Comparison of ENCODE assay signal across 21 mouse cellular contexts in the genomic region with DNA sequence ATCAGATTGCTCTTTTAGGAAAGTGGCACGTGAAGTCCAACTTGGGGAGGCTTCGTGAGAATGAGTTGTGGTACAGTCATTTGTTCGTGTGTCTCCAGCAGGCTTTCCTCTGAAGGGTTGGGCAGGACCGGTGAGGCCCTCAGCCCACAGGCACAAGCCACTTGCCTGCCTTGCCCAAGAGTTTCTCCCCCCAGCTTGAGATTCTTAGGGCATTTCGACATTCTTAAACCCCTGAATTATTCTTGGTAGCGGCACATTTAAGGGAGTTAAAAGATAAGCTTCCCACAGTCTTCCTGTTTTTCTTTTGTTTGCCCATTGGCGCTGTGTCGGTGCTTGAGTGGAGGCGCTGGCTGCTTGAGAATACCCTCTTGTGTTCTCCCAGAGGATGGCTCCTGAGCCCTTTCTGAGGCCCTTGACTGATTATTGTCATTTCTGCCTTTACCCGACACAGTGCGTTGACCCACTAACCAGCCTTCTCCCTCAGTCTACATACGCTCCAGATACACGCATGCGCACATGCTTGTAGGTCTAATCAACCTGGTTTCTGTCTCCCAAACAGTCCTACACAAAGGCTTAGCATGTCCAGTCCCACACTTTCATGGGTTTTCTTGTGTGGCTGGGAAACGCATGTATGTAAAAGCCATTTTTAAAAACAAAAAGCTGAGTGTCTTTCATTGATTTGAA. TPM values are rescaled to one million over a fixed set of nuclear protein-coding genes. Genes with fewer than 3 reads are reported as not detected.
DNase-seq lines count a peak whose midpoint lies in the region; ATAC-seq and TF ChIP-seq lines count a peak whose summit lies in the region.
"Had no signal": no experiment of that assay in that cellular context is flagged by ENCODE, and none has a peak within 500 bp of the region (broad histone marks: within the 10 kb centered on the region; RNA-seq: fewer than 3 reads in every experiment).

No protein-coding gene starts in this region.

- WGBS in lung, embryonic 15.5 days: 64% methylated on average over 15 of the region's 15 CpGs

- H3K4me3 ChIP-seq in MEL (ENCODE audit: control insufficient read depth in 1 of 2, insufficient read depth in 1 of 2, low read depth in 2 of 2, low read length in 2 of 2): peak overlapping the region; percentile 50 to 70
- H3K4me3 ChIP-seq in lung, embryonic 15.5 days: no peak overlapping the region
- H3K4me3 ChIP-seq in left cerebral cortex, adult 2 months: no peak overlapping the region
- H3K4me3 ChIP-seq: embryonic facial prominence, embryonic 12.5 days; erythroblast, embryonic 14.5 days; forebrain, embryonic 13.5 days; heart, embryonic 10.5 days; intestine, embryonic 15.5 days; limb, embryonic 12.5 days; liver, embryonic 12.5 days; neural tube, embryonic 15.5 days had no signal

- peak; percentile 79 for DNase-seq in MEL (ENCODE audit: low read depth, low spot score)
- DNase-seq in brain, embryonic 14.5 days (ENCODE audit: low read depth): peak; percentile 35
- peak; percentile 58 to 85 for DNase-seq in lung, postnatal 4 days
- no peak for DNase-seq in left cerebral cortex, adult 2 months (ENCODE audit: extremely low spot score in 1 of 2, low spot score in 2 of 2)
- no peak for DNase-seq in urinary bladder, postnatal 14 days (ENCODE audit: low spot score)
- no peak for DNase-seq in urinary bladder, postnatal 36 days (ENCODE audit: low spot score in 2 of 2)
- DNase-seq: spleen, adult 18-20 months; thymus, adult 18-20 months had no signal

- H3K9ac ChIP-seq in MEL (ENCODE audit: control insufficient read depth, low read depth, low read length, poor library complexity, severe bottlenecking): peak overlapping the region; percentile 30
- no peak overlapping the region for H3K9ac ChIP-seq in lung, embryonic 15.5 days
- H3K9ac ChIP-seq: embryonic facial prominence, embryonic 12.5 days; forebrain, embryonic 13.5 days; hindbrain, embryonic 14.5 days; intestine, embryonic 15.5 days; limb, embryonic 12.5 days; liver, embryonic 12.5 days; neural tube, embryonic 15.5 days had no signal

- no peaks in the 10 kb centered on the region for H3K79me2 ChIP-seq in MEL (ENCODE audit: control insufficient read depth, insufficient read depth, low read length, poor library complexity)

- TF ChIP-seq RAD21 in MEL (IDR thresholded peaks at IDR 0.05; ENCODE audit: low read depth, low read length): no peak

- peaks cover 0 to 3% of the 10 kb centered on the region in 2 experiments; a peak in 2 of 4 replicates for H3K27me3 ChIP-seq in MEL (ENCODE audit: control insufficient read depth in 1 of 2, insufficient read depth in 2 of 2, low read length in 2 of 2)
- no peaks in the 10 kb centered on the region for H3K27me3 ChIP-seq in lung, embryonic 15.5 days
- H3K27me3 ChIP-seq: embryonic facial prominence, embryonic 12.5 days; forebrain, embryonic 13.5 days; intestine, embryonic 15.5 days; liver, embryonic 12.5 days; neural tube, embryonic 15.5 days had no signal

- no peak overlapping the region; the same call in 1 of the 2 replicates for H3K4me2 ChIP-seq in lung, embryonic 15.5 days
- H3K4me2 ChIP-seq: embryonic facial prominence, embryonic 12.5 days; forebrain, embryonic 13.5 days; hindbrain, embryonic 14.5 days; intestine, embryonic 15.5 days; limb, embryonic 12.5 days; liver, embryonic 12.5 days; neural tube, embryonic 15.5 days had no signal

- ATAC-seq in lung, embryonic 15.5 days (ENCODE audit: borderline replicate concordance, extremely low read depth, low FRiP score, low TSS enrichment): peak; percentile 66
- ATAC-seq: liver, embryonic 12.5 days had no signal

- no peaks in the 10 kb centered on the region for H3K36me3 ChIP-seq in MEL (ENCODE audit: control insufficient read depth in 1 of 2, insufficient read depth in 2 of 2, low read length in 2 of 2)
- no peaks in the 10 kb centered on the region for H3K36me3 ChIP-seq in lung, embryonic 15.5 days
- H3K36me3 ChIP-seq: embryonic facial prominence, embryonic 12.5 days; heart, embryonic 10.5 days; intestine, embryonic 15.5 days; limb, embryonic 12.5 days; liver, embryonic 12.5 days; neural tube, embryonic 15.5 days had no signal

- no peak overlapping the region for H3K27ac ChIP-seq in MEL (ENCODE audit: control insufficient read depth, low read depth, low read length)
- H3K27ac ChIP-seq in lung, embryonic 15.5 days: peak overlapping the region; percentile 37
- H3K27ac ChIP-seq in left cerebral cortex, adult 2 months: no peak overlapping the region
- H3K27ac ChIP-seq: embryonic facial prominence, embryonic 12.5 days; forebrain, embryonic 13.5 days; heart, embryonic 10.5 days; hindbrain, embryonic 14.5 days; intestine, embryonic 15.5 days; limb, embryonic 12.5 days; liver, embryonic 12.5 days; macrophage; neural tube, embryonic 15.5 days had no signal

- no peak for TF ChIP-seq CTCF in MEL (IDR thresholded peaks at IDR 0.05 in 2 of 3, conservative IDR thresholded peaks at IDR 0.05 in 1 of 3; ENCODE audit: control insufficient read depth in 1 of 3, insufficient read depth in 1 of 3, low read depth in 2 of 3, low read length in 3 of 3, poor library complexity in 1 of 3, severe bottlenecking in 1 of 3)
- TF ChIP-seq CTCF in brain, embryonic 14.5 days (IDR thresholded peaks at IDR 0.05; ENCODE audit: borderline replicate concordance, extremely low read depth, insufficient read depth, insufficient read length): no peak
- no peak for TF ChIP-seq CTCF in left cerebral cortex, adult 2 months (IDR thresholded peaks at IDR 0.05)

- peaks cover 0 to 4% of the 10 kb centered on the region in 2 experiments; a peak in 1 of 4 replicates for H3K4me1 ChIP-seq in MEL (ENCODE audit: control insufficient read depth in 1 of 2, insufficient read depth in 2 of 2, low read length in 2 of 2)
- H3K4me1 ChIP-seq in lung, embryonic 15.5 days: peaks cover 7% of the 10 kb centered on the region; the same call in 1 of the 2 replicates
- H3K4me1 ChIP-seq: embryonic facial prominence, embryonic 12.5 days; heart, embryonic 10.5 days; intestine, embryonic 15.5 days; liver, embryonic 12.5 days had no signal

- no peak for TF ChIP-seq POLR2A in MEL (IDR thresholded peaks at IDR 0.05; ENCODE audit: control insufficient read depth in 1 of 2, insufficient read depth in 1 of 2, low read depth in 1 of 2, low read length in 2 of 2, poor library complexity in 1 of 2)
- TF ChIP-seq POLR2A in brain, embryonic 14.5 days (IDR thresholded peaks at IDR 0.05; ENCODE audit: borderline replicate concordance, extremely low read depth, insufficient read depth, insufficient read length, poor library complexity, severe bottlenecking): no peak

- no peaks in the 10 kb centered on the region for H3K9me3 ChIP-seq in MEL (replicated peaks; ENCODE audit: insufficient read depth, low read length)
- no peaks in the 10 kb centered on the region for H3K9me3 ChIP-seq in lung, embryonic 15.5 days
- H3K9me3 ChIP-seq: embryonic facial prominence, embryonic 12.5 days; forebrain, embryonic 13.5 days; heart, embryonic 10.5 days; intestine, embryonic 15.5 days; limb, embryonic 12.5 days; liver, embryonic 12.5 days; neural tube, embryonic 15.5 days had no signal

- intact Hi-C loops in left cerebral cortex, adult 2 months (cut with DNase I): loop anchor here (5.0 to 10.0 kb wide), 2 partner anchors 936 to 1234 kb away; no protein-coding TSS in a partner anchor

- TF ChIP-seq EP300 in MEL (IDR thresholded peaks at IDR 0.05; ENCODE audit: low read depth in 1 of 2, low read length in 2 of 2): no peak

TF ChIP-seq in MEL, 35 proteins besides CTCF, POLR2A, EP300 and RAD21:
- TF ChIP-seq NRF1 (IDR thresholded peaks at IDR 0.05; ENCODE audit: insufficient read depth, low read depth, low read length, poor library complexity, severe bottlenecking) (peak; percentile 57), JUND (IDR thresholded peaks at IDR 0.05; ENCODE audit: low read depth, low read length) (no peak)

RNA-seq across cellular contexts. Expression of a gene that starts 34.4 kb away (rescaled TPM):
- not detected in 2 replicates for total RNA-seq in MEL (2012; rRNA removed)
- polyA plus RNA-seq in MEL (2012; ENCODE audit: insufficient read depth in 1 of 2, insufficient read length in 2 of 2, low read depth in 1 of 2, low replicate concordance in 2 of 2, missing spikeins in 1 of 2): under 1 TPM in 1 of 2 experiments, not detected in 1; 0.01 TPM
- 2.1 and 3.3 TPM in 2 replicates for polyA plus RNA-seq in brain, embryonic 14.5 days (2012; rRNA removed)
- polyA plus RNA-seq in lung, embryonic 15.5 days (2015; fragmentation: Nextera tagmentation; extraction: Ambion mirVana): 5.4 and 6.0 TPM in 2 replicates
- total RNA-seq in left cerebral cortex, adult 2 months (2021): not detected
- total RNA-seq: adrenal gland, postnatal 36 days; gastrocnemius, postnatal 25 days had no signal
- polyA plus RNA-seq: erythroblast, embryonic 14.5 days; macrophage had no signal

Comparison
In these comparisons a context has a peak if more than half of its experiments do, and no peak if none do; other contexts are left out.
1. DNase-seq: peak in MEL (single experiment), brain, embryonic 14.5 days (single experiment) and lung, postnatal 4 days (2 of 2); none in left cerebral cortex, adult 2 months (0 of 2), urinary bladder, postnatal 14 days (single experiment) and urinary bladder, postnatal 36 days (0 of 2).
2. H3K4me3 ChIP-seq: peak in MEL (2 of 2); none in lung, embryonic 15.5 days (single experiment) and left cerebral cortex, adult 2 months (single experiment).